ENCODE assay signal across 9 mouse cellular contexts in the genomic region with DNA sequence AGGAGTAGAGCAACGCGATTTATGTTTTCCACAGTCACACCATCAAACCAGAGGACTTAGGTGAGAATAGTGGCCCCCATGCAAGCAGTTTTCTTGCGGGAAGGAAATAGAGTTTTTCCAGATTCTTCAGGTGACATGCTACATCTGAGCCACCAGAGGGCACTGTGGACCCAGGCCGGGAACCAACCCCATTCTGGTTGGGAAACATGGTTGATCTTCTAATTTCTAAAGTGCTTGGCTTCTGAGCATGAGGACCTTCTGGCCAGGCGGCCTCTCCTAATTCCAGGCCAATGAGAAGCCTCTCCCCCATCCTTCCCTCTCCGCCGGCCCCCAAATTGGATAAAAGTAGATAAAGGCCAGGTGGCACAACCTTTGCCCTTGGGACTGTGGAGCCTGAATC. TPM values are rescaled to one million over a fixed set of nuclear protein-coding genes. Genes with fewer than 3 reads are reported as not detected.
DNase-seq lines count a peak whose midpoint lies in the region; ATAC-seq and TF ChIP-seq lines count a peak whose summit lies in the region.
"Had no signal": no experiment of that assay in that cellular context is flagged by ENCODE, and none has a peak within 500 bp of the region (broad histone marks: within the 10 kb centered on the region; RNA-seq: fewer than 3 reads in every experiment).

No protein-coding gene starts in this region.

- no peak for TF ChIP-seq POLR2A in cortical plate, adult 2 months (IDR thresholded peaks at IDR 0.05; ENCODE audit: extremely low read depth, insufficient read depth, low read length)
- peak; percentile 20; the same call in 1 of the 2 replicates for TF ChIP-seq POLR2A in limb, embryonic 14.5 days (IDR thresholded peaks at IDR 0.05; ENCODE audit: borderline replicate concordance, extremely low read depth, insufficient read depth, insufficient read length)

- H3K27ac ChIP-seq in intestine, embryonic 14.5 days (ENCODE audit: low read depth) = no peak overlapping the region
- no peak overlapping the region for H3K27ac ChIP-seq in intestine, embryonic 15.5 days
- H3K27ac ChIP-seq in cortical plate, adult 2 months (ENCODE audit: insufficient read depth, low read length) = no peak overlapping the region
- H3K27ac ChIP-seq in limb, embryonic 14.5 days (replicated peaks; ENCODE audit: low read depth, low read length) = no peak overlapping the region

- H3K4me3 ChIP-seq in intestine, embryonic 14.5 days (ENCODE audit: low read depth, low read length) = no peak overlapping the region
- no peak overlapping the region for H3K4me3 ChIP-seq in intestine, embryonic 15.5 days (replicated peaks)
- H3K4me3 ChIP-seq in cortical plate, adult 2 months (ENCODE audit: insufficient read depth, low read length) = no peak overlapping the region
- H3K4me3 ChIP-seq in limb, embryonic 14.5 days (replicated peaks; ENCODE audit: low read length) = no peak overlapping the region
- H3K4me3 ChIP-seq: myocyte had no signal

- WGBS in intestine, embryonic 14.5 days = 22% methylated on average over 7 of the region's 7 CpGs
- WGBS in intestine, embryonic 15.5 days = 20% methylated on average over 7 of the region's 7 CpGs
- WGBS in limb, embryonic 14.5 days = 22% methylated on average over 7 of the region's 7 CpGs

- H3K4me1 ChIP-seq in intestine, embryonic 14.5 days (replicated peaks; ENCODE audit: control insufficient read depth, insufficient read depth, low read length) = no peaks in the 10 kb centered on the region
- no peaks in the 10 kb centered on the region for H3K4me1 ChIP-seq in intestine, embryonic 15.5 days (replicated peaks)
- H3K4me1 ChIP-seq in cortical plate, adult 2 months (ENCODE audit: control insufficient read depth, insufficient read depth, low read length) = no peaks in the 10 kb centered on the region
- no peaks in the 10 kb centered on the region for H3K4me1 ChIP-seq in limb, embryonic 14.5 days (ENCODE audit: control insufficient read depth, insufficient read depth, low read length)

- peak; percentile 94 for TF ChIP-seq CTCF in cortical plate, adult 2 months (IDR thresholded peaks at IDR 0.05; ENCODE audit: extremely low read depth, insufficient read depth, low read length)

- H3K4me2 ChIP-seq in intestine, embryonic 14.5 days (ENCODE audit: low read length) = no peak overlapping the region
- no peak overlapping the region for H3K4me2 ChIP-seq in intestine, embryonic 15.5 days (replicated peaks)
- no peak overlapping the region for H3K4me2 ChIP-seq in limb, embryonic 14.5 days (replicated peaks; ENCODE audit: low read depth, low read length, severe bottlenecking)

- H3K27me3 ChIP-seq in intestine, embryonic 14.5 days (replicated peaks; ENCODE audit: control insufficient read depth, insufficient read depth, low read length) = no peaks in the 10 kb centered on the region
- no peaks in the 10 kb centered on the region for H3K27me3 ChIP-seq in intestine, embryonic 15.5 days (replicated peaks)
- H3K27me3 ChIP-seq in limb, embryonic 14.5 days (ENCODE audit: control insufficient read depth, insufficient read depth, low read length) = no peaks in the 10 kb centered on the region

- ATAC-seq in intestine, embryonic 14.5 days (replicated peaks; ENCODE audit: low FRiP score, low TSS enrichment, low read depth) = no peak
- ATAC-seq in intestine, embryonic 15.5 days = no peak
- no peak for ATAC-seq in limb, embryonic 14.5 days (ENCODE audit: low FRiP score, low read depth)

- H3K9ac ChIP-seq in intestine, embryonic 14.5 days (ENCODE audit: low read length) = no peak overlapping the region
- no peak overlapping the region for H3K9ac ChIP-seq in intestine, embryonic 15.5 days
- no peak overlapping the region for H3K9ac ChIP-seq in limb, embryonic 14.5 days (ENCODE audit: low read depth, low read length, severe bottlenecking)

- DNase-seq in intestine, embryonic 14.5 days (ENCODE audit: low spot score) = peak; percentile 72
- DNase-seq in A20 (ENCODE audit: low read depth, low spot score) (peak; percentile 64), ES-CJ7 (ENCODE audit: low read depth, low spot score) (peak; percentile 30)
- DNase-seq in limb, embryonic 14.5 days (ENCODE audit: low spot score) = peak; percentile 10
- DNase-seq in yolk sac, embryonic 10.5 days (ENCODE audit: low spot score) = peak; percentile 8
- no peak for DNase-seq in left cerebral cortex, adult 8-10 months (ENCODE audit: low spot score in 2 of 2)

- peaks cover 14% of the 10 kb centered on the region; the same call in 1 of the 2 replicates for H3K36me3 ChIP-seq in intestine, embryonic 14.5 days (ENCODE audit: control insufficient read depth, insufficient read depth, low read length)
- H3K36me3 ChIP-seq in intestine, embryonic 15.5 days = no peaks in the 10 kb centered on the region
- H3K36me3 ChIP-seq in limb, embryonic 14.5 days (ENCODE audit: control insufficient read depth, insufficient read depth, low read length) = peaks cover 35% of the 10 kb centered on the region

- H3K9me3 ChIP-seq in intestine, embryonic 14.5 days (ENCODE audit: control insufficient read depth, low read length) = no peaks in the 10 kb centered on the region
- H3K9me3 ChIP-seq in intestine, embryonic 15.5 days = no peaks in the 10 kb centered on the region
- no peaks in the 10 kb centered on the region for H3K9me3 ChIP-seq in limb, embryonic 14.5 days (ENCODE audit: control insufficient read depth, low read length)

RNA-seq across cellular contexts. Expression of a gene that starts 38.3 kb away (rescaled TPM):
- 14.3 and 15.9 TPM in 2 replicates for polyA plus RNA-seq in intestine, embryonic 14.5 days (2014; fragmentation: Nextera tagmentation; extraction: Ambion mirVana)
- polyA plus RNA-seq in intestine, embryonic 15.5 days (2015; fragmentation: Nextera tagmentation; extraction: Ambion mirVana) = 10.9 and 11.2 TPM in 2 replicates
- 15.5 and 22.1 TPM in 2 replicates for polyA plus RNA-seq in cortical plate, adult 2 months (2012; rRNA removed)
- polyA plus RNA-seq in limb, embryonic 14.5 days (2012; rRNA removed) = 69.9 and 80.7 TPM in 2 replicates
- 23.5 and 25.6 TPM in 2 replicates for polyA plus RNA-seq in limb, embryonic 14.5 days (2014; fragmentation: Nextera tagmentation; extraction: Ambion mirVana)
- total RNA-seq in left cerebral cortex, adult 8-10 months (2022) = 10 to 100 TPM in 1 of 4 experiments, 1 to 10 TPM in 3; 7.8 to 11.8 (median 8.4) TPM

RNA-seq across cellular contexts. Expression of a gene that starts 39.9 kb away (rescaled TPM):
- polyA plus RNA-seq in intestine, embryonic 14.5 days (2014; fragmentation: Nextera tagmentation; extraction: Ambion mirVana) = 16.4 and 16.7 TPM in 2 replicates
- polyA plus RNA-seq in intestine, embryonic 15.5 days (2015; fragmentation: Nextera tagmentation; extraction: Ambion mirVana) = 11.5 and 12.1 TPM in 2 replicates
- 20.5 and 27.4 TPM in 2 replicates for polyA plus RNA-seq in cortical plate, adult 2 months (2012; rRNA removed)
- polyA plus RNA-seq in limb, embryonic 14.5 days (2012; rRNA removed) = 46.2 and 56.9 TPM in 2 replicates
- 22.0 and 26.6 TPM in 2 replicates for polyA plus RNA-seq in limb, embryonic 14.5 days (2014; fragmentation: Nextera tagmentation; extraction: Ambion mirVana)
- total RNA-seq in left cerebral cortex, adult 8-10 months (2022) = 10 to 100 TPM; 10.3 to 13.5 (median 11.9) TPM

RNA-seq across cellular contexts. Expression of a gene that starts 56.6 kb away (rescaled TPM):
- 46.4 and 49.8 TPM in 2 replicates for polyA plus RNA-seq in intestine, embryonic 14.5 days (2014; fragmentation: Nextera tagmentation; extraction: Ambion mirVana)
- polyA plus RNA-seq in intestine, embryonic 15.5 days (2015; fragmentation: Nextera tagmentation; extraction: Ambion mirVana) = 32.2 and 33.6 TPM in 2 replicates
- 194 and 217 TPM in 2 replicates for polyA plus RNA-seq in cortical plate, adult 2 months (2012; rRNA removed)
- 11.5 and 15.3 TPM in 2 replicates for polyA plus RNA-seq in limb, embryonic 14.5 days (2012; rRNA removed)
- 9.3 and 9.8 TPM in 2 replicates for polyA plus RNA-seq in limb, embryonic 14.5 days (2014; fragmentation: Nextera tagmentation; extraction: Ambion mirVana)
- total RNA-seq in left cerebral cortex, adult 8-10 months (2022) = 100 to 1,000 TPM; 162 to 174 (median 169) TPM

Comparison
In these comparisons a context has a peak if more than half of its experiments do, and no peak if none do; other contexts are left out.
1. DNase-seq: peak in intestine, embryonic 14.5 days (single experiment), A20 (single experiment), ES-CJ7 (single experiment), limb, embryonic 14.5 days (single experiment) and yolk sac, embryonic 10.5 days (single experiment); none in left cerebral cortex, adult 8-10 months (0 of 2).